Mouse (Mus musculus): ENCODE measurements around the gene Sco1. TPM values are rescaled to one million over a fixed set of nuclear protein-coding genes. Genes with fewer than 3 reads are reported as not detected.

Gene Sco1
- polyA plus RNA-seq, 1 experiment from 2014 or later: 21.7 TPM

DNA sequence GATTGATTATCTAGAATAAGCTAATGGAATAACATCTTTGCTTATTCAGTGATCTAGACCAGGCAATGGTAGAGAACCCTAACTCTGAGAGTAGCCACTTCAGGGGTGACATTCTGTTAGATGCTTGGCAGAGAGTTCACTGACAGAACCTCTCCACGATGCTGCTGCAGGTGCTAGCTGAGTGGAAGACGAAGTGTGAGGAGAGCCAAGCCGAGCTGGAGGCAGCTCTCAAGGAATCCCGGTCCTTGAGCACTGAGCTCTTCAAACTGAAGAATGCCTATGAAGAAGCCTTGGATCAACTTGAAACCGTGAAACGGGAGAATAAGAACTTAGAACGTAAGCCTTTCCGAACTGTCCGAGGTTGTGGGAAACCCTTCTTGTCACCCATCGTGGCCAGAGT, 45.2 kb downstream of the Sco1 start:
- DNase-seq (ENCODE audit: low spot score): no peak
- WGBS: 92% methylated on average over 10 of the region's 10 CpGs
- ATAC-seq (ENCODE audit: insufficient number of reproducible peaks, low FRiP score, low TSS enrichment, low read depth): no peak

DNA sequence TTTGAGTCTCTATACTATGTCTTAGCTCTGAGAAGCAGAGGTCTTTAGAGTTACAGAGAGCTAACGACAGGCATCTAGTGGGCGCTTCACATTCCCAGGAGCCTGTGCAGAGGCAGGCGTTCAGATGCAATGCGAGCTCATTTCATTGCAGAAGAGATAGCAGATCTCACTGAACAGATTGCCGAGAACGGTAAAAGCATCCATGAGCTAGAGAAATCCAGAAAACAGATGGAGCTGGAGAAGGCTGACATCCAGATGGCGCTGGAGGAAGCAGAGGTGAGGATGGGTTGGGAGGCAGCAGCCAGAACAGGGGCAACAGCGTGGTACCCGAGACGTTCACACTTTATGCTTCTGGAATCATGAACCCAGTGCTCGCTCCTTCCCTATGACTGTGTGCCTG, 46.0 kb downstream of the Sco1 start:
- DNase-seq (ENCODE audit: low spot score) (no peak), ATAC-seq (ENCODE audit: insufficient number of reproducible peaks, low FRiP score, low TSS enrichment, low read depth) (no peak)
- Histone ChIP-seq H3K4me1 (ENCODE audit: control insufficient read depth, insufficient read depth, low read length) (no peaks in the 10 kb centered on the region), H3K36me3 (ENCODE audit: control insufficient read depth, insufficient read depth, low read length) (no peaks in the 10 kb centered on the region), H3K4me3 (ENCODE audit: low read depth, low read length) (no peak overlapping the region), H3K4me2 (ENCODE audit: low read depth, severe bottlenecking) (no peak overlapping the region), H3K27ac (replicated peaks; ENCODE audit: low read depth, low read length) (no peak overlapping the region), H3K9ac (ENCODE audit: low read length) (no peak overlapping the region), H3K27me3 (ENCODE audit: control insufficient read depth, insufficient read depth, low read length) (no peaks in the 10 kb centered on the region), H3K9me3 (ENCODE audit: control insufficient read depth, low read length) (no peaks in the 10 kb centered on the region)
- WGBS: 89% methylated on average over 11 of the region's 11 CpGs

More for the DNA sequence above, 45.2 kb downstream of the Sco1 start:
- no peak overlapping the region for H3K4me2 ChIP-seq (ENCODE audit: low read depth, severe bottlenecking)
- H3K9ac ChIP-seq (ENCODE audit: low read length): no peak overlapping the region
- H3K36me3 ChIP-seq (ENCODE audit: control insufficient read depth, insufficient read depth, low read length): no peaks in the 10 kb centered on the region
- no peaks in the 10 kb centered on the region for H3K27me3 ChIP-seq (ENCODE audit: control insufficient read depth, insufficient read depth, low read length)
- no peak overlapping the region for H3K27ac ChIP-seq (replicated peaks; ENCODE audit: low read depth, low read length)
- H3K4me1 ChIP-seq (ENCODE audit: control insufficient read depth, insufficient read depth, low read length): no peaks in the 10 kb centered on the region
- H3K9me3 ChIP-seq (ENCODE audit: control insufficient read depth, low read length): no peaks in the 10 kb centered on the region
- H3K4me3 ChIP-seq (ENCODE audit: low read depth, low read length): no peak overlapping the region

- no peak overlapping the region for H3K4me3 ChIP-seq (ENCODE audit: low read depth, low read length)
- no peak overlapping the region for H3K9ac ChIP-seq (ENCODE audit: low read length)
- no peak overlapping the region for H3K27ac ChIP-seq (replicated peaks; ENCODE audit: low read depth, low read length)
- H3K4me1 ChIP-seq (ENCODE audit: control insufficient read depth, insufficient read depth, low read length): no peaks in the 10 kb centered on the region
- no peaks in the 10 kb centered on the region for H3K27me3 ChIP-seq (ENCODE audit: control insufficient read depth, insufficient read depth, low read length)
- no peak overlapping the region for H3K4me2 ChIP-seq (ENCODE audit: low read depth, severe bottlenecking)
- H3K9me3 ChIP-seq (ENCODE audit: control insufficient read depth, low read length): no peaks in the 10 kb centered on the region
- DNase-seq (ENCODE audit: low spot score) (no peak), ATAC-seq (ENCODE audit: insufficient number of reproducible peaks, low FRiP score, low TSS enrichment, low read depth) (no peak)
- WGBS: 92% methylated on average over 16 of the region's 16 CpGs
- H3K36me3 ChIP-seq (ENCODE audit: control insufficient read depth, insufficient read depth, low read length): no peaks in the 10 kb centered on the region
Measured at GRCm38 (mm10) chr11:67099241-67099640, 46.8 kb downstream of the Sco1 start.

GRCm38 (mm10) chr11:67100169-67100568, 47.7 kb downstream of the Sco1 start:
- Histone ChIP-seq H3K9ac (ENCODE audit: low read length) (no peak overlapping the region), H3K36me3 (ENCODE audit: control insufficient read depth, insufficient read depth, low read length) (no peaks in the 10 kb centered on the region), H3K27ac (replicated peaks; ENCODE audit: low read depth, low read length) (no peak overlapping the region), H3K4me2 (ENCODE audit: low read depth, severe bottlenecking) (no peak overlapping the region), H3K4me3 (ENCODE audit: low read depth, low read length) (no peak overlapping the region), H3K9me3 (ENCODE audit: control insufficient read depth, low read length) (no peaks in the 10 kb centered on the region), H3K27me3 (ENCODE audit: control insufficient read depth, insufficient read depth, low read length) (no peaks in the 10 kb centered on the region), H3K4me1 (ENCODE audit: control insufficient read depth, insufficient read depth, low read length) (no peaks in the 10 kb centered on the region)
- DNase-seq (ENCODE audit: low spot score) (peak; percentile 52), ATAC-seq (ENCODE audit: insufficient number of reproducible peaks, low FRiP score, low TSS enrichment, low read depth) (no peak)
- WGBS: 37% methylated on average over 6 of the region's 6 CpGs

DNA sequence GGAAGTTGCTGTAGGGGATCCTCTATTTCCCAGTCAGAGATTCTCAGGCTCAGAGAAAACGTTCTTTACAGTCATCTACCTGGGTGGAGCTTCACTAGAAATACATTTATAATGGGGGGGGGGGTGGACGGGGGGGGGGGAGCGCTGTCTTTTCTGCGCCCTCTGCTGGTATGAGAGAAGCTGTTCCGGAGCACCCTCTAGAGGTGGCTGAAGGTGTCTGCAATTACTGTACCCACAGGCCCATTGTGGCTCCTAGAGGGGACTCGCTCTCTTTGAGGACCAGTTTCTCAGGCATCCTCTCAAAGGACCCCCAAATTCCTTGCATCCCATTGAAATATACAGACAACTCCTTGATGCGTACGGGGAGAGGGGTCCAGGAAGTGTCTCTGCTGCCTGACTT, 49.2 kb downstream of the Sco1 start:
- Histone ChIP-seq H3K36me3 (ENCODE audit: control insufficient read depth, insufficient read depth, low read length) (no peaks in the 10 kb centered on the region), H3K27ac (replicated peaks; ENCODE audit: low read depth, low read length) (no peak overlapping the region), H3K4me2 (ENCODE audit: low read depth, severe bottlenecking) (no peak overlapping the region), H3K4me1 (ENCODE audit: control insufficient read depth, insufficient read depth, low read length) (no peaks in the 10 kb centered on the region), H3K9ac (ENCODE audit: low read length) (no peak overlapping the region), H3K27me3 (ENCODE audit: control insufficient read depth, insufficient read depth, low read length) (no peaks in the 10 kb centered on the region), H3K9me3 (ENCODE audit: control insufficient read depth, low read length) (no peaks in the 10 kb centered on the region), H3K4me3 (ENCODE audit: low read depth, low read length) (no peak overlapping the region)
- 27% methylated on average over 8 of the region's 8 CpGs for WGBS
- ATAC-seq (ENCODE audit: insufficient number of reproducible peaks, low FRiP score, low TSS enrichment, low read depth) (no peak), DNase-seq (ENCODE audit: low spot score) (peak; percentile 45)

DNA sequence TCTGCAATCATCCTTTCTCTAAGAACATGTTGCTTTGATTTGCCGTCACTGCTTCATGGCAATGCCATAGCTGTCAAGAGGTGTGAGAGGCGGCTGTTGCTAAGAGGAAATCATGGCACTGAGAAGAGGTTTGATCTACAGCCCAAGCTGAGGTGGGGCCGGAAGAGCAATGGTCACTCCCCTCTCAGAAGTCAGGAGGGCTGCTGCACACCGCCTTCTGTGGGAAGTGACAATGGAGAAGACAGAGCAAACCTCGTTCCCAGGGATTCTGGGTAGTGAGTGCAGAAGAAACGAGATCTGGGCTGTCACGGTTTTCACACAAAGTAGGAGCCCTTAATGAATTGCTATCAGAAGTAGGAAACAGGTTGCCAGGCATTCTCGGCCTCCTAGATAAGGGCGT, 50.8 kb downstream of the Sco1 start:
- Histone ChIP-seq H3K9me3 (ENCODE audit: control insufficient read depth, low read length) (no peaks in the 10 kb centered on the region), H3K4me2 (ENCODE audit: low read depth, severe bottlenecking) (no peak overlapping the region), H3K27ac (replicated peaks; ENCODE audit: low read depth, low read length) (no peak overlapping the region), H3K27me3 (ENCODE audit: control insufficient read depth, insufficient read depth, low read length) (no peaks in the 10 kb centered on the region), H3K36me3 (ENCODE audit: control insufficient read depth, insufficient read depth, low read length) (no peaks in the 10 kb centered on the region), H3K4me1 (ENCODE audit: control insufficient read depth, insufficient read depth, low read length) (no peaks in the 10 kb centered on the region), H3K9ac (ENCODE audit: low read length) (no peak overlapping the region), H3K4me3 (ENCODE audit: low read depth, low read length) (no peak overlapping the region)
- DNase-seq (ENCODE audit: low spot score) (no peak), ATAC-seq (ENCODE audit: insufficient number of reproducible peaks, low FRiP score, low TSS enrichment, low read depth) (no peak)
- 82% methylated on average over 9 of the region's 9 CpGs for WGBS

- ATAC-seq (ENCODE audit: insufficient number of reproducible peaks, low FRiP score, low TSS enrichment, low read depth): no peak
- H3K9me3 ChIP-seq (ENCODE audit: control insufficient read depth, low read length): no peaks in the 10 kb centered on the region
- H3K27me3 ChIP-seq (ENCODE audit: control insufficient read depth, insufficient read depth, low read length): no peaks in the 10 kb centered on the region
- DNase-seq (ENCODE audit: low spot score): no peak
- no peak overlapping the region for H3K4me3 ChIP-seq (ENCODE audit: low read depth, low read length)
- H3K4me1 ChIP-seq (ENCODE audit: control insufficient read depth, insufficient read depth, low read length): no peaks in the 10 kb centered on the region
- no peak overlapping the region for H3K4me2 ChIP-seq (ENCODE audit: low read depth, severe bottlenecking)
- whole genome bisulfite sequencing: 86% methylated on average over 1 of the region's 1 CpGs
- no peak overlapping the region for H3K9ac ChIP-seq (ENCODE audit: low read length)
- no peak overlapping the region for H3K27ac ChIP-seq (replicated peaks; ENCODE audit: low read depth, low read length)
- no peaks in the 10 kb centered on the region for H3K36me3 ChIP-seq (ENCODE audit: control insufficient read depth, insufficient read depth, low read length)
Measured at GRCm38 (mm10) chr11:67104242-67104641, 51.8 kb downstream of the Sco1 start.

GRCm38 (mm10) chr11:67104714-67105113, 52.2 kb downstream of the Sco1 start:
- WGBS: 85% methylated on average over 11 of the region's 11 CpGs
- no peaks in the 10 kb centered on the region for H3K27me3 ChIP-seq (ENCODE audit: control insufficient read depth, insufficient read depth, low read length)
- no peak overlapping the region for H3K4me2 ChIP-seq (ENCODE audit: low read depth, severe bottlenecking)
- H3K36me3 ChIP-seq (ENCODE audit: control insufficient read depth, insufficient read depth, low read length): no peaks in the 10 kb centered on the region
- no peaks in the 10 kb centered on the region for H3K9me3 ChIP-seq (ENCODE audit: control insufficient read depth, low read length)
- no peak overlapping the region for H3K4me3 ChIP-seq (ENCODE audit: low read depth, low read length)
- no peak for DNase-seq (ENCODE audit: low spot score)
- no peak overlapping the region for H3K9ac ChIP-seq (ENCODE audit: low read length)
- ATAC-seq (ENCODE audit: insufficient number of reproducible peaks, low FRiP score, low TSS enrichment, low read depth): no peak
- H3K27ac ChIP-seq (replicated peaks; ENCODE audit: low read depth, low read length): no peak overlapping the region
- no peaks in the 10 kb centered on the region for H3K4me1 ChIP-seq (ENCODE audit: control insufficient read depth, insufficient read depth, low read length)

GRCm38 (mm10) chr11:67105689-67106088, 53.2 kb downstream of the Sco1 start:
- 40% methylated on average over 4 of the region's 4 CpGs for WGBS

More at GRCm38 (mm10) chr11:67105689-67106088, 53.2 kb downstream of the Sco1 start:
- H3K4me2 ChIP-seq (ENCODE audit: low read depth, severe bottlenecking): no peak overlapping the region
- no peak for DNase-seq (ENCODE audit: low spot score)
- H3K9ac ChIP-seq (ENCODE audit: low read length): no peak overlapping the region
- H3K4me3 ChIP-seq (ENCODE audit: low read depth, low read length): no peak overlapping the region
- H3K27me3 ChIP-seq (ENCODE audit: control insufficient read depth, insufficient read depth, low read length): no peaks in the 10 kb centered on the region
- H3K27ac ChIP-seq (replicated peaks; ENCODE audit: low read depth, low read length): no peak overlapping the region
- peak; percentile 58; the same call in 1 of the 2 replicates for ATAC-seq (ENCODE audit: insufficient number of reproducible peaks, low FRiP score, low TSS enrichment, low read depth)
- no peaks in the 10 kb centered on the region for H3K9me3 ChIP-seq (ENCODE audit: control insufficient read depth, low read length)
- H3K4me1 ChIP-seq (ENCODE audit: control insufficient read depth, insufficient read depth, low read length): no peaks in the 10 kb centered on the region
- no peaks in the 10 kb centered on the region for H3K36me3 ChIP-seq (ENCODE audit: control insufficient read depth, insufficient read depth, low read length)
